In the genomic region with DNA sequence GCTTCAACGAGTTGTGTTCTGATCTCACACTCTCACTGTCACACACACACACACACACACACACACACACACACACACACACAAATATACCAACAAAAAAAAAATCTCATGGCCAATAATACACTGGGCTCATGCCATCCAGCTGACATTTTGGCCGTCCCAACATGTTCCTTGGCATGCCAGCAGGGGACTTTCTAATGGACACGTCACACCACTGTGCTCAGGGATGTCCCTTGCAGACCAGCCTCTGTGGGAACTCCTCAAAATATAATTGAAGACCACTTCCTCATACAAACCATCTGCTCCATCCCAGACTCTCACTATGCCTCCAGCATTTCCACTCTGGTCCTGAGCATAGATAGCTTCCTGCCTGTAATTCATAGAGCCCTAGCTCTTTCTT, we compare ENCODE assay signal across 10 mouse cellular contexts. TPM values are rescaled to one million over a fixed set of nuclear protein-coding genes. Genes with fewer than 3 reads are reported as not detected.
DNase-seq lines count a peak whose midpoint lies in the region; ATAC-seq lines count a peak whose summit lies in the region.
"Had no signal": no experiment of that assay in that cellular context is flagged by ENCODE, and none has a peak within 500 bp of the region (broad histone marks: within the 10 kb centered on the region; RNA-seq: fewer than 3 reads in every experiment).

No protein-coding gene starts in this region.

- intact Hi-C loops in gastrocnemius, postnatal 36 days (cut with DNase I), result no loop called here

- H3K4me2 ChIP-seq in midbrain, embryonic 12.5 days (replicated peaks), result no peak overlapping the region
- H3K4me2 ChIP-seq in midbrain, embryonic 11.5 days, result no peak overlapping the region
- no peak overlapping the region for H3K4me2 ChIP-seq in midbrain, embryonic 16.5 days (ENCODE audit: low read length)

- H3K9me3 ChIP-seq in midbrain, embryonic 12.5 days, result 0 out of 2 replicates have a peak, but pooled peaks cover 4% of the 10 kb centered on the region
- H3K9me3 ChIP-seq in midbrain, embryonic 11.5 days (ENCODE audit: control insufficient read depth, low read length), result no peaks in the 10 kb centered on the region
- no peaks in the 10 kb centered on the region for H3K9me3 ChIP-seq in midbrain, embryonic 16.5 days (replicated peaks; ENCODE audit: control insufficient read depth, low read length, poor library complexity, severe bottlenecking)

- H3K36me3 ChIP-seq in midbrain, embryonic 12.5 days, result 0 out of 2 replicates have a peak, but pooled peaks cover 3% of the 10 kb centered on the region
- no peaks in the 10 kb centered on the region for H3K36me3 ChIP-seq in midbrain, embryonic 11.5 days (ENCODE audit: control insufficient read depth, insufficient read depth, low read length)
- H3K36me3 ChIP-seq in midbrain, embryonic 16.5 days (ENCODE audit: control insufficient read depth, insufficient read depth, low read length), result no peaks in the 10 kb centered on the region

- WGBS in midbrain, embryonic 12.5 days, result 73% methylated on average over 3 of the region's 3 CpGs
- 72% methylated on average over 3 of the region's 3 CpGs for WGBS in midbrain, embryonic 11.5 days
- 48% methylated on average over 3 of the region's 3 CpGs for WGBS in midbrain, embryonic 16.5 days

- H3K27ac ChIP-seq in midbrain, embryonic 12.5 days (replicated peaks), result peak overlapping the region; percentile 55
- no peak overlapping the region; the same call in 1 of the 2 replicates for H3K27ac ChIP-seq in midbrain, embryonic 11.5 days (ENCODE audit: low read depth, low read length)
- peak overlapping the region; percentile 55 for H3K27ac ChIP-seq in midbrain, embryonic 16.5 days (ENCODE audit: low read length)

- H3K27me3 ChIP-seq in midbrain, embryonic 12.5 days, result no peaks in the 10 kb centered on the region
- H3K27me3 ChIP-seq in midbrain, embryonic 11.5 days (ENCODE audit: control insufficient read depth, insufficient read depth, low read length), result no peaks in the 10 kb centered on the region
- no peaks in the 10 kb centered on the region for H3K27me3 ChIP-seq in midbrain, embryonic 16.5 days (ENCODE audit: control insufficient read depth, insufficient read depth, low read depth, low read length)

- no peak overlapping the region for H3K4me3 ChIP-seq in midbrain, embryonic 12.5 days
- H3K4me3 ChIP-seq in midbrain, embryonic 11.5 days (ENCODE audit: low read depth, low read length), result no peak overlapping the region
- H3K4me3 ChIP-seq in midbrain, embryonic 16.5 days (ENCODE audit: low read depth, low read length), result no peak overlapping the region

- no peak overlapping the region for H3K9ac ChIP-seq in midbrain, embryonic 12.5 days (replicated peaks)
- no peak overlapping the region for H3K9ac ChIP-seq in midbrain, embryonic 11.5 days (ENCODE audit: low read length)
- H3K9ac ChIP-seq in midbrain, embryonic 16.5 days (ENCODE audit: low read depth, low read length), result no peak overlapping the region

- peaks cover 20% of the 10 kb centered on the region for H3K4me1 ChIP-seq in midbrain, embryonic 12.5 days
- H3K4me1 ChIP-seq in midbrain, embryonic 11.5 days (ENCODE audit: control insufficient read depth, insufficient read depth, low read length), result peaks cover 8% of the 10 kb centered on the region; the same call in 1 of the 2 replicates
- peaks cover 19% of the 10 kb centered on the region for H3K4me1 ChIP-seq in midbrain, embryonic 16.5 days (ENCODE audit: control insufficient read depth, insufficient read depth, low read length)

- DNase-seq in gastrocnemius, adult 18-20 months (ENCODE audit: low spot score), result peak; percentile 14
- DNase-seq in gastrocnemius, postnatal 36 days, result no peak
- DNase-seq in midbrain, embryonic 11.5 days (ENCODE audit: low spot score, missing footprints), result no peak
- DNase-seq in testis, postnatal 14 days (ENCODE audit: low spot score), result no peak
- DNase-seq in retina, postnatal 1 day, result no peak
- DNase-seq: embryo, embryonic 11 days; kidney, postnatal 14 days had no signal

- no peak for ATAC-seq in midbrain, embryonic 12.5 days (ENCODE audit: low FRiP score, low read depth)
- no peak for ATAC-seq in midbrain, embryonic 11.5 days (ENCODE audit: low FRiP score)
- peak; percentile 8 to 27; a peak in 1 of 4 replicates for ATAC-seq in hematopoietic stem cell, adult 5-6 weeks (replicated peaks in 1 of 2; ENCODE audit: insufficient read depth in 1 of 2, low FRiP score in 2 of 2, low TSS enrichment in 1 of 2, low read depth in 1 of 2, poor library complexity in 2 of 2, severe bottlenecking in 2 of 2)
- no peak for ATAC-seq in midbrain, embryonic 16.5 days

RNA-seq across cellular contexts. Expression of gene Jmjd1c, which starts 29.5 kb away (rescaled TPM):
- 10 to 100 TPM; 23.5 to 25.4 TPM for total RNA-seq in gastrocnemius, adult 18-20 months (2021)
- total RNA-seq in gastrocnemius, postnatal 36 days (2021), result 10 to 100 TPM; 20.2 to 21.5 TPM
- polyA plus RNA-seq in midbrain, embryonic 12.5 days (2016; fragmentation: Nextera tagmentation; extraction: Ambion mirVana), result 54.2 and 56.5 TPM in 2 replicates
- polyA plus RNA-seq in midbrain, embryonic 11.5 days (2014; fragmentation: Nextera tagmentation; extraction: Ambion mirVana), result 46.9 and 49.0 TPM in 2 replicates
- total RNA-seq in hematopoietic stem cell, adult 5-6 weeks (2017), result 167 and 227 TPM in 2 replicates
- polyA plus RNA-seq in midbrain, embryonic 16.5 days (2015; fragmentation: Nextera tagmentation; extraction: Ambion mirVana), result 41.7 and 42.3 TPM in 2 replicates

RNA-seq across cellular contexts. Expression of gene Reep3, which starts 30.3 kb away (rescaled TPM):
- total RNA-seq in gastrocnemius, adult 18-20 months (2021), result 10 to 100 TPM; 10.0 to 11.1 TPM
- total RNA-seq in gastrocnemius, postnatal 36 days (2021), result 10 to 100 TPM; 10.0 to 10.2 TPM
- polyA plus RNA-seq in midbrain, embryonic 12.5 days (2016; fragmentation: Nextera tagmentation; extraction: Ambion mirVana), result 46.0 and 48.4 TPM in 2 replicates
- polyA plus RNA-seq in midbrain, embryonic 11.5 days (2014; fragmentation: Nextera tagmentation; extraction: Ambion mirVana), result 37.5 and 38.9 TPM in 2 replicates
- total RNA-seq in hematopoietic stem cell, adult 5-6 weeks (2017), result 19.4 and 20.2 TPM in 2 replicates
- polyA plus RNA-seq in midbrain, embryonic 16.5 days (2015; fragmentation: Nextera tagmentation; extraction: Ambion mirVana), result 28.2 and 28.6 TPM in 2 replicates

Comparison
In these comparisons a context has a peak if more than half of its experiments do, and no peak if none do; other contexts are left out.
1. ATAC-seq: peak in hematopoietic stem cell, adult 5-6 weeks (2 of 2); none in midbrain, embryonic 12.5 days (single experiment), midbrain, embryonic 11.5 days (single experiment) and midbrain, embryonic 16.5 days (single experiment).